Mouse (Mus musculus) liver, adult 2 months (tissue): ENCODE results near the gene Klb. TPM values are rescaled to one million over a fixed set of nuclear protein-coding genes. Genes with fewer than 3 reads are reported as not detected.
A peak's percentile ranks its signal among the peaks of the same experiment; 100 is the strongest.

Source experiments
- DNase-seq: peaks from one replicate; pipeline ENCODE4 v3.0.0-alpha.2; 2011; ENCODE audit warnings: low read depth, low spot score; ENCODE audit errors: extremely low read depth
- H3K27ac ChIP-seq: fragments of 200-500 bp; replicated peaks from 2 replicates; pipeline ENCODE4 v1.5.1; 2012; ENCODE audit warnings: low read depth, mild to moderate bottlenecking, control low read depth, inconsistent platforms, low read length; ENCODE audit not compliant: insufficient read depth
- H3K27me3 ChIP-seq: fragments of 200-500 bp; 2 replicates; pipeline ENCODE4 v1.6.1; 2012; ENCODE audit warnings: mild to moderate bottlenecking, moderate library complexity, low read length, inconsistent platforms; ENCODE audit not compliant: control insufficient read depth, insufficient read depth
- H3K36me3 ChIP-seq: fragments of 200-500 bp; 2 replicates; pipeline ENCODE4 v1.6.1; 2012; ENCODE audit warnings: low read length, inconsistent platforms; ENCODE audit not compliant: control insufficient read depth, insufficient read depth
- H3K4me1 ChIP-seq: fragments of 200-500 bp; 2 replicates; pipeline ENCODE4 v1.6.1; 2011; ENCODE audit warnings: low read length; ENCODE audit not compliant: control insufficient read depth, insufficient read depth
- H3K4me3 ChIP-seq: fragments of 200-500 bp; 2 replicates; pipeline ENCODE4 v1.5.1; 2011; ENCODE audit warnings: low read depth, mild to moderate bottlenecking, control low read depth, low read length, moderate library complexity; ENCODE audit not compliant: insufficient read depth
- H3K79me2 ChIP-seq: fragments of 200-500 bp; 2 replicates; pipeline ENCODE4 v1.6.1; 2012; ENCODE audit warnings: inconsistent platforms, mild to moderate bottlenecking, low read length, moderate library complexity; ENCODE audit not compliant: control insufficient read depth, insufficient read depth
- H3K9ac ChIP-seq: fragments of 200-500 bp; 2 replicates; pipeline ENCODE4 v1.6.1; 2012; ENCODE audit warnings: low read depth, mild to moderate bottlenecking, control low read depth, inconsistent platforms, low read length
- CTCF ChIP-seq: fragments of 200-500 bp; IDR thresholded peaks from 2 replicates; pipeline ENCODE4 v1.5.1; 2011; ENCODE audit warnings: low read depth, low read length, control low read depth
- POLR2A ChIP-seq: fragments of 200-500 bp; IDR thresholded peaks from 2 replicates; pipeline ENCODE4 v1.6.1; 2011; ENCODE audit warnings: low read length, control low read depth; ENCODE audit not compliant: insufficient read depth; ENCODE audit errors: extremely low read depth
- WGBS: fragments of 180-500 bp; shearing (Covaris S2); methylation state at CpG from one replicate; pipeline ENCODE4 v1.1.7; 2018; 5-methylcytosine and 5-hydroxymethylcytosine counted together
- polyA plus RNA-seq: library from polyadenylated mRNA; depleted of rRNA; stranded (reverse); fragments of >200 nt; gene quantifications from 2 replicates; pipeline ENCODE4 v1.2.3, GENCODE M21; 2012
- total RNA-seq: library from RNA; depleted of rRNA; stranded (reverse); fragments of >200 nt; gene quantifications from 2 replicates; pipeline ENCODE4 v1.2.3, GENCODE M21; 2014

The Klb gene
- total and polyA plus RNA-seq, 2 experiments = 17.7 to 40.2 TPM

GRCm38 (mm10) chr5:65334788-65335187 is 13.3 kb upstream of the Klb start:
- Histone ChIP-seq H3K4me3 (peak overlapping the region; percentile 87), H3K27ac (no peak overlapping the region), H3K27me3 (no peaks in the 10 kb centered on the region), H3K9ac (peak overlapping the region; percentile 89; the same call in 1 of the 2 replicates), H3K4me1 (peaks cover 7% of the 10 kb centered on the region; the same call in 1 of the 2 replicates), H3K79me2 (peaks cover 22% of the 10 kb centered on the region), H3K36me3 (no peaks in the 10 kb centered on the region)
- under 1% methylated on average over 8 of the region's 8 CpGs for WGBS
- TF ChIP-seq CTCF (no peak), POLR2A (no peak)
- DNase-seq = no peak

GRCm38 (mm10) chr5:65335298-65336074 is 12.6 kb upstream of the Klb start, which contains the start of gene Rfc1:
TSS of gene Rfc1 (minus strand) at chr5:65335670.
- no peaks in the 10 kb centered on the region for H3K27me3 ChIP-seq
- peaks cover 22% of the 10 kb centered on the region for H3K79me2 ChIP-seq
- peak; percentile 74 for DNase-seq
- H3K9ac ChIP-seq = peak within 1 kb of the TSS; percentile 89
- H3K4me1 ChIP-seq = peaks cover 9% of the 10 kb centered on the region
- TF ChIP-seq CTCF = no peak
- TF ChIP-seq POLR2A = no peak
- H3K36me3 ChIP-seq = no peaks in the 10 kb centered on the region
- under 1% methylated on average over 65 of the region's 65 CpGs for WGBS
- H3K27ac ChIP-seq = peak within 1 kb of the TSS; percentile 30
- H3K4me3 ChIP-seq = peak within 1 kb of the TSS; percentile 87

- TF ChIP-seq CTCF (no peak), POLR2A (no peak)
- no peak overlapping the region for H3K9ac ChIP-seq
- peaks cover 22% of the 10 kb centered on the region for H3K79me2 ChIP-seq
- H3K27ac ChIP-seq = no peak overlapping the region
- no peaks in the 10 kb centered on the region for H3K27me3 ChIP-seq
- no peak for DNase-seq
- H3K4me1 ChIP-seq = peaks cover 9% of the 10 kb centered on the region
- H3K4me3 ChIP-seq = no peak overlapping the region
- H3K36me3 ChIP-seq = no peaks in the 10 kb centered on the region
- 6% methylated on average over 4 of the region's 4 CpGs for WGBS
Measured at GRCm38 (mm10) chr5:65336075-65336355, 12.1 kb upstream of the Klb start.

- H3K27me3 ChIP-seq = no peaks in the 10 kb centered on the region
- H3K9ac ChIP-seq = no peak overlapping the region
- H3K36me3 ChIP-seq = no peaks in the 10 kb centered on the region
- peaks cover 13% of the 10 kb centered on the region for H3K79me2 ChIP-seq
- WGBS = 80% methylated on average over 6 of the region's 6 CpGs
- H3K4me3 ChIP-seq = no peak overlapping the region
- no peak overlapping the region for H3K27ac ChIP-seq
- DNase-seq = no peak
- TF ChIP-seq CTCF = peak; percentile 48
- TF ChIP-seq POLR2A = no peak
- H3K4me1 ChIP-seq = peaks cover 9% of the 10 kb centered on the region
Measured at GRCm38 (mm10) chr5:65338394-65338793, 9.7 kb upstream of the Klb start.

- H3K27me3 ChIP-seq = no peaks in the 10 kb centered on the region
- WGBS = 21% methylated on average over 4 of the region's 4 CpGs
- no peak for TF ChIP-seq POLR2A
- no peak for TF ChIP-seq CTCF
- peak; percentile 96 for DNase-seq
- H3K4me1 ChIP-seq = peaks cover 7% of the 10 kb centered on the region
- peaks cover 3% of the 10 kb centered on the region for H3K79me2 ChIP-seq
- no peaks in the 10 kb centered on the region for H3K36me3 ChIP-seq
- peak overlapping the region; percentile 28 for H3K27ac ChIP-seq
- no peak overlapping the region for H3K9ac ChIP-seq
- H3K4me3 ChIP-seq = no peak overlapping the region
Measured at GRCm38 (mm10) chr5:65340167-65340566, 7.9 kb upstream of the Klb start.

GRCm38 (mm10) chr5:65350508-65350907 is 2.4 kb downstream of the Klb start:
- WGBS = 23% methylated on average over 10 of the region's 10 CpGs
- H3K4me3 ChIP-seq = peak overlapping the region; percentile 27; the same call in 1 of the 2 replicates

More at GRCm38 (mm10) chr5:65350508-65350907, 2.4 kb downstream of the Klb start:
- H3K27ac ChIP-seq = peak overlapping the region; percentile 64
- H3K36me3 ChIP-seq = no peaks in the 10 kb centered on the region
- peaks cover 13% of the 10 kb centered on the region for H3K4me1 ChIP-seq
- H3K27me3 ChIP-seq = no peaks in the 10 kb centered on the region
- peaks cover 12% of the 10 kb centered on the region; the same call in 1 of the 2 replicates for H3K79me2 ChIP-seq
- peak overlapping the region; percentile 28 for H3K9ac ChIP-seq
- DNase-seq = peak; percentile 97
- TF ChIP-seq POLR2A = no peak
- no peak for TF ChIP-seq CTCF
